Mouse (Mus musculus) brain, embryonic 14.5 days (tissue): ENCODE results near the gene Tcf7l2.

Experiments used
- CTCF ChIP-seq: fragments of 200-500 bp; IDR thresholded peaks from 2 replicates; pipeline ENCODE4 v1.5.1; 2012; ENCODE audit warnings: inconsistent platforms, mild to moderate bottlenecking, moderate library complexity, borderline replicate concordance; ENCODE audit not compliant: insufficient read depth, insufficient read length; ENCODE audit errors: extremely low read depth
- POLR2A ChIP-seq: fragments of 200-500 bp; IDR thresholded peaks from 2 replicates; pipeline ENCODE4 v1.6.1; 2012; ENCODE audit warnings: mild to moderate bottlenecking, inconsistent platforms, borderline replicate concordance; ENCODE audit not compliant: poor library complexity, insufficient read depth, insufficient read length, severe bottlenecking; ENCODE audit errors: extremely low read depth

DNA sequence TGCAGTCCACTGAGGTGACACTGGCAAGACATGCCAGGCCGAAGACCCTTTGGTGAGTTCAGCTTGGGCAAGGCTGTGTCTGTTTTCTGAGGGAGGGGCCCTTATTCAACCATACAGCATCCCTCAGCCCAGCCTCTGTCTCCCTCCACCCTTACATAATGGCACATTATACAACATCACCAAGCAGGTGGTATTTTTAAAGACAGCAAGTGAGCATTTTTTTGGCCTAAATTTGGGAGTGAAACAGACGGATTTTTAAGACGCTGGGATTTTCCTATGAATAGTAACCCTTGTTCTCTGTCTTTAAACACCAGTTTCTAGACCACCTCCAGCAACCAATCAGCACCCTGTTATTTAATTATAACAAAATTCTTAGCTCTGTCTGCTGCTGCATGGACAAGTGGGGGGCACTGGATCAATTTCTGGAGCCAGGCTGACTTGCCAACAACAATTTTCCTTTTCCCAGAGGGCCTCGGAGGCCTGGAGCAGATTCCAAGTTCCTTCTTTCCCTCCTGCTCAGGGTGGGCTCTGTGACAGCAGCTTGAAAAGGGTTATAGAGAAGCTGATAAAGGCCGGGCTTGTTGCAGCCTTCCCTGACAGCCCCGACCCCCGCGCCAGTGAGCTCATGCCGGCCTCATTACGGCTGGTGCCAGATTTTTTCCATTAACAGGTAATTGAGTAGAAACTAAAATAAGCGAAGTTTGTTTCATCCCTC, 199.1 kb downstream of the Tcf7l2 start:
- TF ChIP-seq POLR2A (no peak), CTCF (no peak)
